Mouse (Mus musculus) forebrain, embryonic 15.5 days (tissue): ENCODE data around the gene Maml3. TPM values are rescaled to one million over a fixed set of nuclear protein-coding genes. Genes with fewer than 3 reads are reported as not detected.

Experiments used
- ATAC-seq: fragments of 200-750 bp; cut with Nextera tagmentation; replicated peaks from 2 replicates; pipeline ENCODE4 v1.8.0; 2017; ENCODE audit warnings: mild to moderate bottlenecking, moderate TSS enrichment, moderate library complexity
- H3K27ac ChIP-seq: fragments of 300-500 bp; sonication (generic); replicated peaks from 2 replicates; pipeline ENCODE4 v1.5.1; 2015; ENCODE audit warnings: mild to moderate bottlenecking, inconsistent platforms
- H3K27me3 ChIP-seq: fragments of 300-500 bp; sonication (generic); 2 replicates; pipeline ENCODE4 v1.6.1; 2015; ENCODE audit warnings: inconsistent platforms
- H3K36me3 ChIP-seq: fragments of 300-500 bp; sonication (generic); 2 replicates; pipeline ENCODE4 v1.6.1; 2015; ENCODE audit warnings: mild to moderate bottlenecking, inconsistent platforms
- H3K4me1 ChIP-seq: fragments of 300-500 bp; sonication (generic); 2 replicates; pipeline ENCODE4 v1.6.1; 2015; ENCODE audit warnings: inconsistent platforms
- H3K4me2 ChIP-seq: fragments of 300-500 bp; sonication (generic); replicated peaks from 2 replicates; pipeline ENCODE4 v1.6.1; 2015; ENCODE audit warnings: mild to moderate bottlenecking, inconsistent platforms
- H3K4me3 ChIP-seq: fragments of 300-500 bp; sonication (generic); 2 replicates; pipeline ENCODE4 v1.5.1; 2015; ENCODE audit warnings: mild to moderate bottlenecking, inconsistent platforms
- H3K9ac ChIP-seq: fragments of 300-500 bp; sonication (generic); replicated peaks from 2 replicates; pipeline ENCODE4 v1.6.1; 2015; ENCODE audit warnings: mild to moderate bottlenecking, inconsistent platforms
- H3K9me3 ChIP-seq: fragments of 300-500 bp; sonication (generic); 2 replicates; pipeline ENCODE4 v1.6.1; 2016; ENCODE audit warnings: inconsistent platforms
- WGBS: fragments of 180-500 bp; shearing (Covaris S2); methylation state at CpG from one replicate; pipeline ENCODE4 v1.1.7; 2015; ENCODE audit warnings: mixed read lengths; 5-methylcytosine and 5-hydroxymethylcytosine counted together
- polyA plus RNA-seq: library from polyadenylated mRNA; unstranded; fragments of >200 nt; fragmentation: Nextera tagmentation; extraction: Ambion mirVana; gene quantifications from 2 replicates; pipeline ENCODE4 v1.2.1, GENCODE M21; 2015

Gene Maml3
- polyA plus RNA-seq, 1 experiment from 2014 or later: 4.9 TPM

GRCm38 (mm10) chr3:52016178-52016577, 88.7 kb downstream of the Maml3 start:
- H3K36me3 ChIP-seq: no peaks in the 10 kb centered on the region
- no peak overlapping the region for H3K9ac ChIP-seq
- no peak overlapping the region for H3K4me3 ChIP-seq
- no peak for ATAC-seq
- no peaks in the 10 kb centered on the region for H3K9me3 ChIP-seq
- no peaks in the 10 kb centered on the region for H3K27me3 ChIP-seq
- no peak overlapping the region for H3K4me2 ChIP-seq
- no peak overlapping the region for H3K27ac ChIP-seq
- H3K4me1 ChIP-seq: no peaks in the 10 kb centered on the region
- 97% methylated on average over 3 of the region's 3 CpGs for WGBS

- Histone ChIP-seq H3K27ac (no peak overlapping the region), H3K4me1 (no peaks in the 10 kb centered on the region), H3K27me3 (no peaks in the 10 kb centered on the region), H3K4me3 (no peak overlapping the region), H3K9me3 (no peaks in the 10 kb centered on the region), H3K36me3 (no peaks in the 10 kb centered on the region), H3K9ac (no peak overlapping the region), H3K4me2 (no peak overlapping the region)
- ATAC-seq: no peak
- 95% methylated on average over 1 of the region's 1 CpGs for WGBS
Measured at GRCm38 (mm10) chr3:52015556-52015955, 89.3 kb downstream of the Maml3 start.

DNA sequence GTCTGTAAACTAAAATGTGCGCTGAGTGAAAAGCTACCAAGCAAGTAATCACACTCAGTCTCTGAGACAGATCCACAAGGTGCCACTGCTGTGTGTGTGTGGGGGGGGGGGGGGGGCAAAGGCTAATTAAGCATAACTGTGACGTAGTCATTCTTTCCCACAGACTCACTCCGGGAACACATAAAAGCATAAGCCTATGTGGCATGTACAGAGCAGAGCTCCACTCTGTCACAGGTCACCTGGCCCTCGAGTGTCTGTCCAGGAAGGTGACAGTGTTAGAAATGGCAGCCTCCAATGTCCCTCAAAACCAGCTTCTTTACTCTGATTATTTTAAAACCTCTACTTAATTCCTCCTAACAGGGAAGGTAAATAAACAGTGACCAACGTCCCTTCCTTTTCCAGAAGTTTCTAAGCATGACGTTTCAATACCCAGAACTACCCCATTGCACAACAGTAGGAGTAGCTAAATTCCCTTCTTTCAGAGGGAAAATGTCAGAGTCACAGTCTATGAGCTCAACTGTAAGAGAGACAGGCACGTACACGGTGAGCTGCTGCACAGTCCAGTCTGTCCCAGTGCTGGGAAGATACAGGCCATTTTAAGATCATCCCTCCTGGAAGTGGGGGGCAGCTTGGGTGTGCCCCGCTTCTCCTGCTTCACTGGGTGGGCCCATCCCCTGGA, 93.7 kb downstream of the Maml3 start:
- Histone ChIP-seq H3K9ac (no peak overlapping the region), H3K4me1 (peaks cover 24% of the 10 kb centered on the region), H3K36me3 (no peaks in the 10 kb centered on the region), H3K27me3 (no peaks in the 10 kb centered on the region), H3K27ac (no peak overlapping the region), H3K9me3 (no peaks in the 10 kb centered on the region), H3K4me2 (no peak overlapping the region), H3K4me3 (no peak overlapping the region)
- ATAC-seq: no peak
- 57% methylated on average over 9 of the region's 9 CpGs for WGBS

- ATAC-seq: peak; percentile 51
- H3K4me2 ChIP-seq: no peak overlapping the region
Measured at GRCm38 (mm10) chr3:52009321-52009720, 95.6 kb downstream of the Maml3 start.

DNA sequence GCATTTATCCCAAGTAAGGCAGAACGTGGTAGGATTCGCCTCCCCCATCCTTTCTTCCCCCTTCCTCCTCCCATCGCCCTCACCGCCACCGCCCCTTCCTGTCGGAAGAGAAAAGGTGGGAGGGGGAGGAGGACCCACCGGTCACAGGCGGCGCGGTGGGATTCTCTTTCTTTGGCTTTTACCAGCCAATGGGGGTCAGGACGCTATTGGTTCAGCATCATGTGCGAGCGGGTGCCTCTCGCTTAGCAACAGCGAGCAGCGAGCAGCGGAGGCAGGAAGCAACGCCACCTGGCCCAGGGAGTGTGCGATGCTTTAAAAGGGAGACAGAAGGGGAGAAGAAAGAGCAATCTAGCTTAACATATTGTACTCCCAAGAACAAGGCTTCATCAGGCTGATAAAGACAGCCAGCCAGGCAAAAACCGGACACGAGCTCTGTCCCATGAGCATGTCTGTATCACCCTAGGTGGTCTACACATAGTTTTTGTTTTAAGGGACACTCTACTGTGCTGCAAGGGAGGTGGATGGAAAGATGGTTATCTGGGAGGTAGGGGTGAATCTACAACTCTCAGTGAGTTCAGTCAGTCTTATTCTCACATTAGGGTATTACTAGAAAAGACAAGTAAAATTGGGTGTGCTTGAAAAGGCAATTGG, 97.1 kb downstream of the Maml3 start:
- WGBS: 0% methylated on average over 18 of the region's 21 CpGs
- Histone ChIP-seq H3K27me3 (no peaks in the 10 kb centered on the region), H3K27ac (peak overlapping the region; percentile 94), H3K4me2 (peak overlapping the region; percentile 66), H3K9ac (peak overlapping the region; percentile 55), H3K36me3 (no peaks in the 10 kb centered on the region), H3K9me3 (no peaks in the 10 kb centered on the region), H3K4me3 (peak overlapping the region; percentile 40), H3K4me1 (peaks cover 30% of the 10 kb centered on the region)
- ATAC-seq: peak; percentile 93

More at GRCm38 (mm10) chr3:52009321-52009720, 95.6 kb downstream of the Maml3 start:
- H3K4me1 ChIP-seq: peaks cover 30% of the 10 kb centered on the region
- H3K9ac ChIP-seq: no peak overlapping the region
- no peaks in the 10 kb centered on the region for H3K36me3 ChIP-seq
- H3K9me3 ChIP-seq: no peaks in the 10 kb centered on the region
- no peak overlapping the region for H3K4me3 ChIP-seq
- no peaks in the 10 kb centered on the region for H3K27me3 ChIP-seq
- WGBS: 27% methylated on average over 6 of the region's 6 CpGs
- peak overlapping the region; percentile 60 for H3K27ac ChIP-seq

DNA sequence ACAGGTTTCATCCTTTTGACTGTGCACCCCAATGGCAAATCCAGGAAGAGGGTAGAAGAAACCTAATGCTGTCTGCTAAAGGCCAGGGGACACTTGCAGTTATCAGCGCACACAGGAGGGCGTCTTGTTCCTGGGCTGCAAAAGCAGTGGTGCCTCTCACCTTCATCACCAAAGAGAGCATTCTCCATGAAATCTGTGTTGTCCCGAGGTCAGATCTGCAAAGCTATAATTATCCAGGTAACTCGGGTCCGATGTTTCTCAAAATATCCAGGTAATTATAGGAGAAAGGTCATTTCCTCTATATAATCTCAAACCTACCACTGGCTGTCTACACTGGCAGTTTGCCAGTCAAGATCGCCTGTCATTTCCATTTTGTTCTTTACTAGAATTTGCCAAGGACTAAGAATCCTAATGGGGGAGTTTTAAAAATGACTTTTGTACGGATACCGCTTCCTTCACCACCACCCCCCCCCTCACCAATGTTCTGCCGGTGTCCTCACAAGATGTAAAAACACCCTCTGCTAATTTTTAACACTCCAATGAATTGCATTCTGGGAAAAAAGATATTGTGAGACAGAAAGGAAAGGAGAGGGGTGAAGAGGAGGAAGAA, 98.0 kb downstream of the Maml3 start:
- Histone ChIP-seq H3K4me1 (peaks cover 33% of the 10 kb centered on the region), H3K9me3 (no peaks in the 10 kb centered on the region), H3K4me3 (peak overlapping the region; percentile 40), H3K4me2 (peak overlapping the region; percentile 66), H3K36me3 (no peaks in the 10 kb centered on the region), H3K9ac (peak overlapping the region; percentile 55), H3K27ac (peak overlapping the region; percentile 94), H3K27me3 (no peaks in the 10 kb centered on the region)
- no peak for ATAC-seq
- WGBS: 34% methylated on average over 9 of the region's 9 CpGs

- Histone ChIP-seq H3K4me3 (no peak overlapping the region), H3K4me2 (no peak overlapping the region), H3K27ac (no peak overlapping the region), H3K27me3 (no peaks in the 10 kb centered on the region), H3K9me3 (no peaks in the 10 kb centered on the region), H3K4me1 (peaks cover 35% of the 10 kb centered on the region), H3K36me3 (no peaks in the 10 kb centered on the region), H3K9ac (no peak overlapping the region)
- ATAC-seq: no peak
- WGBS: 93% methylated on average over 6 of the region's 6 CpGs
Measured at GRCm38 (mm10) chr3:52003663-52004062, 101.2 kb downstream of the Maml3 start.

- no peak overlapping the region for H3K4me2 ChIP-seq
- no peak for ATAC-seq
- peaks cover 29% of the 10 kb centered on the region for H3K4me1 ChIP-seq
- H3K27ac ChIP-seq: peak overlapping the region; percentile 35; the same call in 1 of the 2 replicates
- no peaks in the 10 kb centered on the region for H3K27me3 ChIP-seq
- H3K9me3 ChIP-seq: no peaks in the 10 kb centered on the region
- no peak overlapping the region for H3K9ac ChIP-seq
- H3K36me3 ChIP-seq: no peaks in the 10 kb centered on the region
- 59% methylated on average over 9 of the region's 9 CpGs for WGBS
- H3K4me3 ChIP-seq: no peak overlapping the region
Measured at GRCm38 (mm10) chr3:52001518-52001895, 103.4 kb downstream of the Maml3 start.

DNA sequence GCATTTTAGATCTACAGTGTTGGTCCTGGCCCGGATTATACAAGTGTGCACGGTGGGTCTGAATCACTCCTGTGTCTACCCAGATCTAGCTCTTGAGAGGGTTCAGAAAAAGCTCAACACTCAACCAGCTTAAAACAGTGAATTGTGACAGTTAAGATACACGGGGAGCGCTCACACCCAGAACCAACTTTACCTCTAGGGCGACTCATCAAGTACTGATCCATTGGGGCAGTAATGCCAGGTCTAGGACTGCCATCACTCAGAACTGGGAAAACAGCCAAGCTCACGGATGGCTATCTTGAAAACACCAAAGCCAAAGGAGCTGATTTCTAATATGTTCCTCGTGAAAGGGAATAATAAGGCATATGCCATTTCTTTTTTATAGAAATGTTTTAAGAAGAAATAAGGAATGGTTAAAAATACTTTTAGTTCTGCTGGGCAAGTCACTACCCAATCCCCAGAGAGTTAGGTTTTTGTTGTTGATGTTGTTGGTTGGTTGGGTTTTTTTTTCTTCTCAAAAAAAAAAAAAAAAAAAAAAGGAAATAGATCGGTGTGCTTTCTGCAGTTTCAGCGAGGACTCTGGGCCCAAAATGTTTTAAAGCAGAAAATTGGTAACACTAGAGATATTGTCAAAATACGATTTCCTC, 103.9 kb downstream of the Maml3 start:
- H3K9ac ChIP-seq: no peak overlapping the region
- peak overlapping the region; percentile 35; the same call in 1 of the 2 replicates for H3K27ac ChIP-seq
- H3K4me1 ChIP-seq: peaks cover 24% of the 10 kb centered on the region
- no peaks in the 10 kb centered on the region for H3K27me3 ChIP-seq
- no peak overlapping the region for H3K4me2 ChIP-seq
- H3K36me3 ChIP-seq: no peaks in the 10 kb centered on the region
- no peak overlapping the region for H3K4me3 ChIP-seq
- no peak for ATAC-seq
- no peaks in the 10 kb centered on the region for H3K9me3 ChIP-seq
- 80% methylated on average over 10 of the region's 10 CpGs for WGBS

- H3K36me3 ChIP-seq: no peaks in the 10 kb centered on the region
- no peaks in the 10 kb centered on the region for H3K27me3 ChIP-seq
- H3K27ac ChIP-seq: no peak overlapping the region
- WGBS: 93% methylated on average over 21 of the region's 21 CpGs
- H3K9ac ChIP-seq: no peak overlapping the region
- peaks cover 19% of the 10 kb centered on the region for H3K4me1 ChIP-seq
- no peak overlapping the region for H3K4me3 ChIP-seq
- no peaks in the 10 kb centered on the region for H3K9me3 ChIP-seq
- no peak for ATAC-seq
- H3K4me2 ChIP-seq: no peak overlapping the region
Measured at GRCm38 (mm10) chr3:51999671-52000437, 105.0 kb downstream of the Maml3 start.

GRCm38 (mm10) chr3:51998511-51999399, 106.1 kb downstream of the Maml3 start:
- WGBS: 70% methylated on average over 21 of the region's 21 CpGs
- Histone ChIP-seq H3K9ac (no peak overlapping the region), H3K4me2 (no peak overlapping the region), H3K36me3 (no peaks in the 10 kb centered on the region), H3K4me1 (peaks cover 19% of the 10 kb centered on the region), H3K4me3 (no peak overlapping the region), H3K27me3 (no peaks in the 10 kb centered on the region), H3K27ac (no peak overlapping the region), H3K9me3 (no peaks in the 10 kb centered on the region)
- no peak for ATAC-seq
